Mouse (Mus musculus) limb, embryonic 11.5 days (tissue): ENCODE measurements around the gene Runx2. TPM values are rescaled to one million over a fixed set of nuclear protein-coding genes. Genes with fewer than 3 reads are reported as not detected.

ENCODE experiments used
- ATAC-seq: fragments of 200-750 bp; cut with Nextera tagmentation; 2 replicates; pipeline ENCODE4 v1.8.0; 2017; ENCODE audit warnings: low read depth; ENCODE audit not compliant: insufficient number of reproducible peaks, low FRiP score, low TSS enrichment
- DNase-seq: peaks from one replicate; pipeline ENCODE4 v3.0.0-alpha.2; 2015; ENCODE audit warnings: low spot score
- H3K27ac ChIP-seq: fragments of 300-500 bp; sonication (generic); replicated peaks from 2 replicates; pipeline ENCODE4 v1.5.1; 2014; ENCODE audit warnings: low read depth, mild to moderate bottlenecking, low read length
- H3K27me3 ChIP-seq: fragments of 300-500 bp; sonication (generic); 2 replicates; pipeline ENCODE4 v1.6.1; 2014; ENCODE audit warnings: mild to moderate bottlenecking, low read length, mixed read lengths; ENCODE audit not compliant: control insufficient read depth, insufficient read depth
- H3K36me3 ChIP-seq: fragments of 300-500 bp; sonication (generic); 2 replicates; pipeline ENCODE4 v1.6.1; 2014; ENCODE audit warnings: mild to moderate bottlenecking, low read length, moderate library complexity, mixed read lengths; ENCODE audit not compliant: control insufficient read depth, insufficient read depth
- H3K4me1 ChIP-seq: fragments of 300-500 bp; sonication (generic); 2 replicates; pipeline ENCODE4 v1.6.1; 2014; ENCODE audit warnings: low read length, mixed read lengths; ENCODE audit not compliant: control insufficient read depth, insufficient read depth
- H3K4me2 ChIP-seq: fragments of 300-500 bp; sonication (generic); 2 replicates; pipeline ENCODE4 v1.6.1; 2014; ENCODE audit warnings: low read depth, mild to moderate bottlenecking, moderate library complexity; ENCODE audit not compliant: severe bottlenecking
- H3K4me3 ChIP-seq: fragments of 300-500 bp; sonication (generic); 2 replicates; pipeline ENCODE4 v1.5.1; 2014; ENCODE audit warnings: low read depth, low read length
- H3K9ac ChIP-seq: fragments of 300-500 bp; sonication (generic); 2 replicates; pipeline ENCODE4 v1.6.1; 2014; ENCODE audit warnings: mild to moderate bottlenecking, low read length
- H3K9me3 ChIP-seq: fragments of 300-500 bp; sonication (generic); 2 replicates; pipeline ENCODE4 v1.6.1; 2016; ENCODE audit warnings: low read length; ENCODE audit not compliant: control insufficient read depth
- WGBS: fragments of 180-500 bp; shearing (Covaris S2); extraction: QIAGEN DNeasy Blood & Tissue Kit; methylation state at CpG from one replicate; pipeline ENCODE4 v1.1.7; 2014; 5-methylcytosine and 5-hydroxymethylcytosine counted together
- polyA plus RNA-seq: library from polyadenylated mRNA; unstranded; fragments of >200 nt; fragmentation: Nextera tagmentation; extraction: Ambion mirVana; gene quantifications from 2 replicates; pipeline ENCODE4 v1.2.1, GENCODE M21; 2014

Runx2 gene
- polyA plus RNA-seq, 1 experiment from 2014 or later: 5.8 TPM

GRCm38 (mm10) chr17:44778141-44778540, 36.5 kb downstream of the Runx2 start:
- WGBS: 76% methylated on average over 5 of the region's 5 CpGs
- DNase-seq: no peak
- H3K27me3 ChIP-seq: no peaks in the 10 kb centered on the region
- peak overlapping the region; percentile 57; the same call in 1 of the 2 replicates for H3K4me2 ChIP-seq
- no peak overlapping the region for H3K27ac ChIP-seq
- H3K4me1 ChIP-seq: peaks cover 7% of the 10 kb centered on the region; the same call in 1 of the 2 replicates
- H3K9me3 ChIP-seq: no peaks in the 10 kb centered on the region
- H3K36me3 ChIP-seq: no peaks in the 10 kb centered on the region
- no peak for ATAC-seq
- H3K4me3 ChIP-seq: peak overlapping the region; percentile 66
- H3K9ac ChIP-seq: no peak overlapping the region

- H3K4me3 ChIP-seq: peak overlapping the region; percentile 66
- H3K36me3 ChIP-seq: no peaks in the 10 kb centered on the region
- peaks cover 7% of the 10 kb centered on the region; the same call in 1 of the 2 replicates for H3K4me1 ChIP-seq
- WGBS: 2% methylated on average over 35 of the region's 35 CpGs
- ATAC-seq (peak; percentile 74), DNase-seq (peak; percentile 75)
- H3K4me2 ChIP-seq: peak overlapping the region; percentile 57
- peak overlapping the region; percentile 81 for H3K27ac ChIP-seq
- H3K27me3 ChIP-seq: no peaks in the 10 kb centered on the region
- H3K9ac ChIP-seq: peak overlapping the region; percentile 86
- no peaks in the 10 kb centered on the region for H3K9me3 ChIP-seq
These were observed 37.2 kb downstream of the Runx2 start for GRCm38 (mm10) chr17:44777337-44777804.

- WGBS: under 1% methylated on average over 37 of the region's 40 CpGs
- H3K9me3 ChIP-seq: no peaks in the 10 kb centered on the region
- peaks cover 7% of the 10 kb centered on the region; the same call in 1 of the 2 replicates for H3K4me1 ChIP-seq
- DNase-seq (peak; percentile 97), ATAC-seq (peak; percentile 95)
- H3K4me3 ChIP-seq: peak within 1 kb of the TSS; percentile 66
- peak within 1 kb of the TSS; percentile 81 for H3K27ac ChIP-seq
- no peaks in the 10 kb centered on the region for H3K27me3 ChIP-seq
- no peaks in the 10 kb centered on the region for H3K36me3 ChIP-seq
- H3K9ac ChIP-seq: peak within 1 kb of the TSS; percentile 86
- peak within 1 kb of the TSS; percentile 57 for H3K4me2 ChIP-seq
These were observed 37.8 kb downstream of the Runx2 start, which contains the start of gene Supt3 for GRCm38 (mm10) chr17:44776738-44777270. Supt3 (plus strand) TSS chr17:44777152.

- Histone ChIP-seq H3K4me2 (no peak overlapping the region), H3K4me3 (no peak overlapping the region), H3K36me3 (no peaks in the 10 kb centered on the region), H3K27me3 (no peaks in the 10 kb centered on the region), H3K4me1 (no peaks in the 10 kb centered on the region; the same call in 1 of the 2 replicates), H3K9me3 (no peaks in the 10 kb centered on the region), H3K9ac (no peak overlapping the region), H3K27ac (no peak overlapping the region)
- DNase-seq: no peak
- 86% methylated on average over 2 of the region's 2 CpGs for WGBS
- no peak for ATAC-seq
These were observed 42.0 kb downstream of the Runx2 start for GRCm38 (mm10) chr17:44772576-44772975.

GRCm38 (mm10) chr17:44770871-44771270, 43.7 kb downstream of the Runx2 start:
- H3K9ac ChIP-seq: no peak overlapping the region
- no peaks in the 10 kb centered on the region for H3K36me3 ChIP-seq
- WGBS: 88% methylated on average over 2 of the region's 2 CpGs
- H3K9me3 ChIP-seq: no peaks in the 10 kb centered on the region
- no peak overlapping the region for H3K27ac ChIP-seq
- no peaks in the 10 kb centered on the region; the same call in 1 of the 2 replicates for H3K4me1 ChIP-seq
- no peak overlapping the region for H3K4me2 ChIP-seq
- H3K27me3 ChIP-seq: no peaks in the 10 kb centered on the region
- ATAC-seq (no peak), DNase-seq (no peak)
- no peak overlapping the region for H3K4me3 ChIP-seq

- Histone ChIP-seq H3K4me1 (no peaks in the 10 kb centered on the region; the same call in 1 of the 2 replicates), H3K36me3 (no peaks in the 10 kb centered on the region), H3K27me3 (no peaks in the 10 kb centered on the region), H3K4me2 (no peak overlapping the region), H3K27ac (no peak overlapping the region), H3K9ac (no peak overlapping the region), H3K9me3 (no peaks in the 10 kb centered on the region), H3K4me3 (no peak overlapping the region)
- DNase-seq: peak; percentile 46
- no peak for ATAC-seq
- whole genome bisulfite sequencing: 14% methylated on average over 5 of the region's 5 CpGs
These were observed 46.1 kb downstream of the Runx2 start for GRCm38 (mm10) chr17:44768522-44768921.

- no peak for DNase-seq
- no peaks in the 10 kb centered on the region for H3K9me3 ChIP-seq
- no peak for ATAC-seq
- H3K4me1 ChIP-seq: no peaks in the 10 kb centered on the region; the same call in 1 of the 2 replicates
- 95% methylated on average over 1 of the region's 1 CpGs for WGBS
- H3K4me2 ChIP-seq: no peak overlapping the region
- no peaks in the 10 kb centered on the region for H3K36me3 ChIP-seq
- H3K4me3 ChIP-seq: no peak overlapping the region
- no peak overlapping the region for H3K9ac ChIP-seq
- H3K27me3 ChIP-seq: no peaks in the 10 kb centered on the region
- H3K27ac ChIP-seq: no peak overlapping the region
These were observed 47.2 kb downstream of the Runx2 start for GRCm38 (mm10) chr17:44767375-44767774.

GRCm38 (mm10) chr17:44766975-44767374, 47.6 kb downstream of the Runx2 start:
- H3K27ac ChIP-seq: no peak overlapping the region
- no peak overlapping the region for H3K4me3 ChIP-seq
- 72% methylated on average over 2 of the region's 2 CpGs for WGBS
- H3K36me3 ChIP-seq: no peaks in the 10 kb centered on the region
- H3K27me3 ChIP-seq: no peaks in the 10 kb centered on the region
- H3K9me3 ChIP-seq: no peaks in the 10 kb centered on the region
- ATAC-seq: no peak
- H3K9ac ChIP-seq: no peak overlapping the region
- no peaks in the 10 kb centered on the region; the same call in 1 of the 2 replicates for H3K4me1 ChIP-seq
- H3K4me2 ChIP-seq: no peak overlapping the region
- DNase-seq: no peak
